Mouse (Mus musculus) gastrocnemius, postnatal 10 days (tissue): Measurements from ENCODE around the gene Pglyrp1. TPM values are rescaled to one million over a fixed set of nuclear protein-coding genes. Genes with fewer than 3 reads are reported as not detected.

Experiments
- total RNA-seq, 2 experiments: library from RNA; stranded (reverse); gene quantifications; 2 replicates each; pipeline ENCODE4 v1.2.3; 2021

Gene Pglyrp1
- total RNA-seq, 2 experiments from 2014 or later = 0.73 to 3.7 TPM

Other genes with a start within 250 kb of the Pglyrp1 start
- not detected for gene Psg21, start 214.6 kb upstream of the Pglyrp1 start, total RNA-seq
- not detected for gene Psg20, start 185.1 kb upstream of the Pglyrp1 start, total RNA-seq
- not detected for gene Psg22, start 153.2 kb upstream of the Pglyrp1 start, total RNA-seq
- not detected for gene Psg19, start 72.8 kb upstream of the Pglyrp1 start, total RNA-seq
- not detected for gene Psg17, start 49.7 kb upstream of the Pglyrp1 start, total RNA-seq
- 1 to 10 TPM; 3.1 to 3.6 TPM for gene Mill2, start 31.4 kb upstream of the Pglyrp1 start, total RNA-seq
- gene Ccdc61, start 39.1 kb downstream of the Pglyrp1 start, total RNA-seq = 1 to 10 TPM; 5.9 to 9.4 TPM
- 1 to 10 TPM; 2.9 to 4.1 TPM for gene Nova2, start 54.6 kb downstream of the Pglyrp1 start, total RNA-seq
- gene Nanos2, start 116.1 kb downstream of the Pglyrp1 start, total RNA-seq = not detected
- gene Mypop, start 119.9 kb downstream of the Pglyrp1 start, total RNA-seq = 1 to 10 TPM; 2.0 to 3.5 TPM
- gene Irf2bp1, start 132.7 kb downstream of the Pglyrp1 start, total RNA-seq = 10 to 100 TPM; 20.4 to 24.0 TPM
- gene Foxa3, start 152.2 kb downstream of the Pglyrp1 start, total RNA-seq = under 1 TPM in 1 of 2 experiments, not detected in 1; 0.16 TPM
- gene Sympk, start 153.0 kb downstream of the Pglyrp1 start, total RNA-seq = 10 to 100 TPM; 39.9 to 45.0 TPM
- gene Rsph6a, start 183.4 kb downstream of the Pglyrp1 start, total RNA-seq = not detected
- gene Dmwd, start 204.9 kb downstream of the Pglyrp1 start, total RNA-seq = 10 to 100 TPM; 26.6 to 31.8 TPM
- 100 to 1,000 TPM; 256 to 267 TPM for gene Dmpk, start 212.5 kb downstream of the Pglyrp1 start, total RNA-seq
- gene Six5, start 223.3 kb downstream of the Pglyrp1 start, total RNA-seq = 1 to 10 TPM; 5.3 to 7.8 TPM
- gene Gm4969, start 247.0 kb downstream of the Pglyrp1 start, total RNA-seq = under 1 TPM in 1 of 2 experiments, not detected in 1; 0.14 TPM
- 1 to 10 TPM; 2.7 to 4.2 TPM for gene Fbxo46, start 248.5 kb downstream of the Pglyrp1 start, total RNA-seq